8 mouse cellular contexts compared by ENCODE assay signal in genomic region chr3:83055281-83056038, GRCm38 (mm10). TPM values are rescaled to one million over a fixed set of nuclear protein-coding genes. Genes with fewer than 3 reads are reported as not detected.
DNase-seq lines count a peak whose midpoint lies in the region; ATAC-seq lines count a peak whose summit lies in the region.

Gene Plrg1 (plus strand): TSS chr3:83055522.

- under 1% methylated on average over 61 of the region's 61 CpGs for WGBS in intestine, embryonic 14.5 days

- intact Hi-C loops in left cerebral cortex, postnatal 14 days (cut with DNase I): loop anchor here (2.0 to 5.0 kb wide), 2 partner anchors 57 to 688 kb away; no protein-coding TSS in a partner anchor

- DNase-seq in adrenal gland, adult 18-20 months (ENCODE audit: low spot score in 2 of 2): peak; percentile 99
- DNase-seq in embryo, embryonic 11 days: peak; percentile 98
- DNase-seq in gastrocnemius, postnatal 25 days: peak; percentile 98
- DNase-seq in intestine, embryonic 14.5 days (ENCODE audit: low spot score): peak; percentile 98
- peak; percentile 97 to 99 for DNase-seq in left cerebral cortex, postnatal 14 days (ENCODE audit: low spot score in 2 of 2)
- DNase-seq in mesoderm, embryonic 11.5 days (ENCODE audit: low read depth, low spot score): peak; percentile 98
- DNase-seq in right cerebral cortex, postnatal 36 days (ENCODE audit: low spot score in 2 of 2): peak; percentile 95
- peak; percentile 99 for DNase-seq in yolk sac, embryonic 10.5 days (ENCODE audit: low spot score)

- peak within 1 kb of the TSS; percentile 86 for H3K4me3 ChIP-seq in intestine, embryonic 14.5 days (ENCODE audit: low read depth, low read length)

- H3K36me3 ChIP-seq in intestine, embryonic 14.5 days (ENCODE audit: control insufficient read depth, insufficient read depth, low read length): peaks cover 23% of the 10 kb centered on the region

- peak within 1 kb of the TSS; percentile 95 for H3K4me2 ChIP-seq in intestine, embryonic 14.5 days (ENCODE audit: low read length)

- ATAC-seq in intestine, embryonic 14.5 days (replicated peaks; ENCODE audit: low FRiP score, low TSS enrichment, low read depth): peak; percentile 98

- H3K9me3 ChIP-seq in intestine, embryonic 14.5 days (ENCODE audit: control insufficient read depth, low read length): no peaks in the 10 kb centered on the region

- H3K27me3 ChIP-seq in intestine, embryonic 14.5 days (replicated peaks; ENCODE audit: control insufficient read depth, insufficient read depth, low read length): no peaks in the 10 kb centered on the region

- peak within 1 kb of the TSS; percentile 84 for H3K9ac ChIP-seq in intestine, embryonic 14.5 days (ENCODE audit: low read length)

- peaks cover 5% of the 10 kb centered on the region for H3K4me1 ChIP-seq in intestine, embryonic 14.5 days (replicated peaks; ENCODE audit: control insufficient read depth, insufficient read depth, low read length)

- H3K27ac ChIP-seq in intestine, embryonic 14.5 days (ENCODE audit: low read depth): peak within 1 kb of the TSS; percentile 40

RNA-seq across cellular contexts. Expression of gene Plrg1, which starts in this region (rescaled TPM):
- 10 to 100 TPM; 45.3 to 47.8 TPM for total RNA-seq in adrenal gland, adult 18-20 months (2021)
- total RNA-seq in gastrocnemius, postnatal 25 days (2021): 10 to 100 TPM; 18.6 to 20.1 TPM
- 97.8 and 109 TPM in 2 replicates for polyA plus RNA-seq in intestine, embryonic 14.5 days (2014; fragmentation: Nextera tagmentation; extraction: Ambion mirVana)
- 10 to 100 TPM; 38.8 to 39.9 TPM for total RNA-seq in left cerebral cortex, postnatal 14 days (2021)

Comparison
In these comparisons a context has a peak if more than half of its experiments do, and no peak if none do; other contexts are left out.
1. Peak in every context shown above with its lines: DNase-seq, ATAC-seq, H3K4me3 ChIP-seq and H3K27ac ChIP-seq.